8 mouse cellular contexts compared by ENCODE assay signal in genomic region chr7:127712461-127713385, GRCm38 (mm10). TPM values are rescaled to one million over a fixed set of nuclear protein-coding genes. Genes with fewer than 3 reads are reported as not detected.
DNase-seq lines count a peak whose midpoint lies in the region; ATAC-seq and TF ChIP-seq lines count a peak whose summit lies in the region.

TSS of gene Ctf1 (plus strand) at chr7:127712736.

- TF ChIP-seq RAD21 in CH12.LX (IDR thresholded peaks at IDR 0.05; ENCODE audit: low read depth, low read length): no peak

- H3K9ac ChIP-seq in CH12.LX (ENCODE audit: insufficient read depth, low read depth): no peak within 1 kb of the TSS
- peak within 1 kb of the TSS; percentile 49; the same call in 1 of the 2 replicates for H3K9ac ChIP-seq in forebrain, embryonic 11.5 days (ENCODE audit: low read length)
- H3K9ac ChIP-seq in heart, embryonic 15.5 days: peak within 1 kb of the TSS; percentile 50
- peak within 1 kb of the TSS; percentile 30; the same call in 1 of the 2 replicates for H3K9ac ChIP-seq in liver, embryonic 15.5 days
- peak within 1 kb of the TSS; percentile 40 for H3K9ac ChIP-seq in neural tube, embryonic 11.5 days (ENCODE audit: low read length)

- H3K79me2 ChIP-seq in CH12.LX (replicated peaks; ENCODE audit: control insufficient read depth, extremely low read depth, insufficient read depth, poor library complexity, severe bottlenecking): no peaks in the 10 kb centered on the region

- H3K36me3 ChIP-seq in CH12.LX (replicated peaks in 1 of 2; ENCODE audit: control insufficient read depth in 1 of 2, insufficient read depth in 1 of 2, low read length in 1 of 2): no peaks in the 10 kb centered on the region
- no peaks in the 10 kb centered on the region for H3K36me3 ChIP-seq in forebrain, embryonic 11.5 days (ENCODE audit: control insufficient read depth, insufficient read depth, low read length)
- H3K36me3 ChIP-seq in heart, embryonic 15.5 days: no peaks in the 10 kb centered on the region
- H3K36me3 ChIP-seq in liver, embryonic 15.5 days (replicated peaks): no peaks in the 10 kb centered on the region
- H3K36me3 ChIP-seq in neural tube, embryonic 11.5 days (ENCODE audit: control insufficient read depth, insufficient read depth, low read length): no peaks in the 10 kb centered on the region

- peaks cover 6% of the 10 kb centered on the region for H3K27me3 ChIP-seq in CH12.LX (replicated peaks)
- H3K27me3 ChIP-seq in forebrain, embryonic 11.5 days (ENCODE audit: control insufficient read depth, insufficient read depth, low read length): no peaks in the 10 kb centered on the region
- H3K27me3 ChIP-seq in heart, embryonic 15.5 days: peaks cover 8% of the 10 kb centered on the region; the same call in 1 of the 2 replicates
- H3K27me3 ChIP-seq in liver, embryonic 15.5 days: peaks cover 17% of the 10 kb centered on the region
- H3K27me3 ChIP-seq in neural tube, embryonic 11.5 days (ENCODE audit: control insufficient read depth, insufficient read depth, low read length): no peaks in the 10 kb centered on the region

- no peak within 1 kb of the TSS for H3K4me3 ChIP-seq in CH12.LX (replicated peaks in 1 of 3; ENCODE audit: low read depth in 2 of 3, low read length in 2 of 3, poor library complexity in 1 of 3)
- H3K4me3 ChIP-seq in brown adipose tissue, adult 24 weeks (ENCODE audit: insufficient read depth, low read depth, low read length): peak within 1 kb of the TSS; percentile 53
- H3K4me3 ChIP-seq in forebrain, embryonic 11.5 days (ENCODE audit: low read depth, low read length): peak within 1 kb of the TSS; percentile 27
- peak within 1 kb of the TSS; percentile 47 for H3K4me3 ChIP-seq in heart, embryonic 15.5 days
- peak within 1 kb of the TSS; percentile 42 for H3K4me3 ChIP-seq in liver, embryonic 15.5 days (replicated peaks)
- peak within 1 kb of the TSS; percentile 30 for H3K4me3 ChIP-seq in neural tube, embryonic 11.5 days (ENCODE audit: low read depth, low read length)

- no peak for TF ChIP-seq EP300 in CH12.LX (IDR thresholded peaks at IDR 0.05; ENCODE audit: low read length)

- no peak within 1 kb of the TSS for H3K4me2 ChIP-seq in CH12.LX (ENCODE audit: insufficient read depth, low read depth, poor library complexity, severe bottlenecking)
- H3K4me2 ChIP-seq in forebrain, embryonic 11.5 days (ENCODE audit: low read depth, low read length, severe bottlenecking): peak within 1 kb of the TSS; percentile 60
- peak within 1 kb of the TSS; percentile 73 for H3K4me2 ChIP-seq in heart, embryonic 15.5 days
- peak within 1 kb of the TSS; percentile 66 for H3K4me2 ChIP-seq in liver, embryonic 15.5 days
- peak within 1 kb of the TSS; percentile 64 for H3K4me2 ChIP-seq in neural tube, embryonic 11.5 days (ENCODE audit: low read depth)

- no peak for TF ChIP-seq POLR2A in CH12.LX (IDR thresholded peaks at IDR 0.05; ENCODE audit: low read depth, low read length)

- peak; percentile 45 for ATAC-seq in forebrain, embryonic 11.5 days (replicated peaks; ENCODE audit: low FRiP score)
- peak; percentile 41 for ATAC-seq in heart, embryonic 15.5 days (replicated peaks; ENCODE audit: insufficient number of reproducible peaks, insufficient read depth, low FRiP score, low read depth)
- no peak for ATAC-seq in liver, embryonic 15.5 days (ENCODE audit: insufficient read depth)
- peak; percentile 62 for ATAC-seq in neural tube, embryonic 11.5 days (ENCODE audit: insufficient read depth, low FRiP score, low TSS enrichment)

- no peak for DNase-seq in CH12.LX (ENCODE audit: extremely low read depth)
- DNase-seq in forebrain, embryonic 11.5 days (ENCODE audit: low spot score): peak; percentile 88
- DNase-seq in kidney, postnatal 25 days: peak; percentile 83 to 89
- DNase-seq in neural tube, embryonic 11.5 days (ENCODE audit: low spot score): peak; percentile 84
- peak; percentile 86 for DNase-seq in testis, postnatal 10 days (ENCODE audit: low spot score)

- no peak within 1 kb of the TSS for H3K27ac ChIP-seq in CH12.LX (ENCODE audit: insufficient read depth, low read depth)
- H3K27ac ChIP-seq in brown adipose tissue, adult 24 weeks (replicated peaks; ENCODE audit: low read depth, low read length): peak within 1 kb of the TSS; percentile 20; the same call in 1 of the 2 replicates
- peak within 1 kb of the TSS; percentile 87 for H3K27ac ChIP-seq in forebrain, embryonic 11.5 days (ENCODE audit: low read depth, low read length)
- peak within 1 kb of the TSS; percentile 89 for H3K27ac ChIP-seq in heart, embryonic 15.5 days
- H3K27ac ChIP-seq in liver, embryonic 15.5 days (replicated peaks): peak within 1 kb of the TSS; percentile 67
- H3K27ac ChIP-seq in neural tube, embryonic 11.5 days (ENCODE audit: low read depth, low read length): peak within 1 kb of the TSS; percentile 65

- peaks cover 2 to 6% of the 10 kb centered on the region in 2 experiments; a peak in 2 of 4 replicates for H3K4me1 ChIP-seq in CH12.LX (ENCODE audit: control insufficient read depth in 1 of 2, insufficient read depth in 2 of 2)
- H3K4me1 ChIP-seq in brown adipose tissue, adult 24 weeks (ENCODE audit: control insufficient read depth, insufficient read depth, insufficient read length, low read length): no peaks in the 10 kb centered on the region; the same call in 1 of the 2 replicates
- H3K4me1 ChIP-seq in forebrain, embryonic 11.5 days (replicated peaks; ENCODE audit: control insufficient read depth, insufficient read depth, low read length): peaks cover 23% of the 10 kb centered on the region
- H3K4me1 ChIP-seq in heart, embryonic 15.5 days (replicated peaks): peaks cover 30% of the 10 kb centered on the region
- peaks cover 55% of the 10 kb centered on the region for H3K4me1 ChIP-seq in liver, embryonic 15.5 days (replicated peaks)
- H3K4me1 ChIP-seq in neural tube, embryonic 11.5 days (ENCODE audit: control insufficient read depth, insufficient read depth, low read length): peaks cover 16% of the 10 kb centered on the region

- dilution Hi-C loops in CH12.LX (cut with MboI; ENCODE audit: extremely low pct_ligation_motif_present, extremely low pct_unique_long_range_greater_than_20kb, low sequenced_read_pairs): no loop called here

- in situ Hi-C loops in CH12.LX (cut with MboI; ENCODE audit: low pct_ligation_motif_present, low pct_unique_long_range_greater_than_20kb, low sequenced_read_pairs): no loop called here

- under 1% methylated on average over 28 of the region's 28 CpGs for WGBS in forebrain, embryonic 11.5 days
- WGBS in heart, embryonic 15.5 days: 5% methylated on average over 28 of the region's 28 CpGs
- WGBS in liver, embryonic 15.5 days (ENCODE audit: insufficient replicate concordance): 4% methylated on average over 28 of the region's 28 CpGs
- under 1% methylated on average over 28 of the region's 28 CpGs for WGBS in neural tube, embryonic 11.5 days

- TF ChIP-seq CTCF in CH12.LX (conservative IDR thresholded peaks at IDR 0.05 in 1 of 2, IDR thresholded peaks at IDR 0.05 in 1 of 2; ENCODE audit: low read depth in 2 of 2, low read length in 2 of 2): no peak

- no peaks in the 10 kb centered on the region for H3K9me3 ChIP-seq in CH12.LX (replicated peaks; ENCODE audit: low read length)
- no peaks in the 10 kb centered on the region for H3K9me3 ChIP-seq in forebrain, embryonic 11.5 days (ENCODE audit: control insufficient read depth, low read length)
- H3K9me3 ChIP-seq in heart, embryonic 15.5 days (replicated peaks): no peaks in the 10 kb centered on the region
- H3K9me3 ChIP-seq in liver, embryonic 15.5 days (replicated peaks): no peaks in the 10 kb centered on the region
- H3K9me3 ChIP-seq in neural tube, embryonic 11.5 days (ENCODE audit: control insufficient read depth, low read length): no peaks in the 10 kb centered on the region

TF ChIP-seq in CH12.LX, 34 proteins besides CTCF, POLR2A, EP300 and RAD21:
- TF ChIP-seq USF1 (IDR thresholded peaks at IDR 0.05; ENCODE audit: low read depth, low read length): no peak
- no peak for TF ChIP-seq E2F4 (IDR thresholded peaks at IDR 0.05; ENCODE audit: insufficient replicate concordance, low read depth, low read length)
- TF ChIP-seq HCFC1 (IDR thresholded peaks at IDR 0.05; ENCODE audit: low read depth, low read length): peak; percentile 77
- TF ChIP-seq KAT2A (IDR thresholded peaks at IDR 0.05; ENCODE audit: insufficient replicate concordance, low read length): 0 out of 2 replicates have a peak, but pooled peaks have one; percentile 22

RNA-seq across cellular contexts. Expression of gene Ctf1, which starts in this region (rescaled TPM):
- total RNA-seq in CH12.LX (2012; rRNA removed): not detected in 2 replicates
- not detected in 2 replicates for total RNA-seq in CH12.LX (2014; rRNA removed)
- polyA plus RNA-seq in CH12.LX (2012; ENCODE audit: insufficient read length, low read depth): not detected in 2 replicates
- polyA plus RNA-seq in brown adipose tissue, adult 24 weeks (2012; ENCODE audit: insufficient read depth, insufficient read length, missing spikeins): 7.3 and 10.5 TPM in 2 replicates
- 7.2 and 9.5 TPM in 2 replicates for polyA plus RNA-seq in forebrain, embryonic 11.5 days (2014; fragmentation: Nextera tagmentation; extraction: Ambion mirVana)
- polyA plus RNA-seq in heart, embryonic 15.5 days (2015; fragmentation: Nextera tagmentation; extraction: Ambion mirVana): 4.7 and 8.4 TPM in 2 replicates
- polyA plus RNA-seq in liver, embryonic 15.5 days (2015; fragmentation: Nextera tagmentation; extraction: Ambion mirVana): 2.7 and 2.8 TPM in 2 replicates
- polyA plus RNA-seq in neural tube, embryonic 11.5 days (2014; fragmentation: Nextera tagmentation; extraction: Ambion mirVana): 6.0 and 8.8 TPM in 2 replicates

Comparison
In these comparisons a context has a peak if more than half of its experiments do, and no peak if none do; other contexts are left out.
1. H3K4me3 ChIP-seq: peak in brown adipose tissue, adult 24 weeks (single experiment), forebrain, embryonic 11.5 days (single experiment), heart, embryonic 15.5 days (single experiment), liver, embryonic 15.5 days (single experiment) and neural tube, embryonic 11.5 days (single experiment); none in CH12.LX (0 of 3).